Mouse (Mus musculus) liver, embryonic 14.5 days (tissue): ENCODE measurements around the gene Ppa2.

Experiments
- CTCF ChIP-seq: IDR thresholded peaks from 2 replicates; pipeline ENCODE4 v1.5.1; 2016; ENCODE audit warnings: antibody characterized with exemption, low read depth, control low read depth
- EP300 ChIP-seq: IDR thresholded peaks from 2 replicates; pipeline ENCODE4 v1.6.1; 2016; ENCODE audit warnings: antibody characterized with exemption, low read depth

DNA sequence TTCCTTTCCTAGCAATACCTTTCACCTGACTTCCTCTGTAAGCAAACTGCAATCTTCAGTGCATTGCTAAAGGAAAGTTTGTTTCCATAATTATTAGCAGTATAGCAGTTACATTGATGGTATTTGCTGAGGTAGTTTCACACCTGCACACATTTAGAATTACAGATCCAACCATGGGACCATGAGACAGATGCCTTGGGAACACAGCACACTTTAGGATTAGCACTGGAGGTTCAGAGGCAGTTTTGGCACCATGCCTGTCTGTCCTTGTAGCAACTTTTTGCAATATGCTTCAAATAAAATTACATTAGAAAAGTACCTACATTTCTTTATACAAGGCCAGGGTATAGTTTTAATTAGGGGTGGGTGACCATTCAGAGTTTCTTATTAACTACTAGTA lies 48.1 kb downstream of the Ppa2 start:
- no peak for TF ChIP-seq CTCF
- TF ChIP-seq EP300, result no peak
